In genomic region chr15:5134945-5135483, GRCm38 (mm10) we compare ENCODE assay signal across 21 mouse cellular contexts. TPM values are rescaled to one million over a fixed set of nuclear protein-coding genes. Genes with fewer than 3 reads are reported as not detected.
A peak's percentile ranks its signal among the peaks of the same experiment; 100 is the strongest.
DNase-seq lines count a peak whose midpoint lies in the region; ATAC-seq lines count a peak whose summit lies in the region.
"Had no signal": no experiment of that assay in that cellular context is flagged by ENCODE, and none has a peak within 500 bp of the region (broad histone marks: within the 10 kb centered on the region; RNA-seq: fewer than 3 reads in every experiment).

No protein-coding gene starts in this region.

- intact Hi-C loops in gastrocnemius, postnatal 36 days (cut with DNase I) = no loop called here

- H3K4me1 ChIP-seq in liver, embryonic 13.5 days (replicated peaks) = peaks cover 66% of the 10 kb centered on the region
- peaks cover 15% of the 10 kb centered on the region for H3K4me1 ChIP-seq in liver, embryonic 11.5 days (replicated peaks; ENCODE audit: control insufficient read depth, insufficient read depth, low read length)
- H3K4me1 ChIP-seq: hindbrain, embryonic 12.5 days had no signal

- no peak overlapping the region for H3K4me2 ChIP-seq in liver, embryonic 13.5 days
- H3K4me2 ChIP-seq in liver, embryonic 11.5 days = no peak overlapping the region
- H3K4me2 ChIP-seq: forebrain, embryonic 13.5 days; heart, embryonic 12.5 days; hindbrain, embryonic 12.5 days had no signal

- H3K27ac ChIP-seq in liver, embryonic 13.5 days = peak overlapping the region; percentile 61; the same call in 1 of the 2 replicates
- no peak overlapping the region; the same call in 1 of the 2 replicates for H3K27ac ChIP-seq in liver, embryonic 11.5 days (ENCODE audit: low read depth, low read length)
- H3K27ac ChIP-seq: embryonic facial prominence, embryonic 10.5 days; forebrain, embryonic 13.5 days; heart, adult 2 months; hindbrain, embryonic 12.5 days had no signal

- no peak for ATAC-seq in liver, embryonic 13.5 days (ENCODE audit: low read depth)
- no peak for ATAC-seq in liver, embryonic 11.5 days (replicated peaks; ENCODE audit: low FRiP score)
- ATAC-seq: forebrain, embryonic 13.5 days; forebrain, postnatal 0 days; hindbrain, embryonic 16.5 days; inflammation-experienced regulatory T-cells, adult 6 months; intestine, postnatal 0 days; Patski had no signal

- H3K9me3 ChIP-seq in liver, embryonic 13.5 days (replicated peaks) = no peaks in the 10 kb centered on the region
- H3K9me3 ChIP-seq in liver, embryonic 11.5 days (ENCODE audit: control insufficient read depth, low read length) = no peaks in the 10 kb centered on the region
- H3K9me3 ChIP-seq: embryonic facial prominence, embryonic 10.5 days; forebrain, embryonic 13.5 days; heart, embryonic 12.5 days; hindbrain, embryonic 12.5 days had no signal

- no peak overlapping the region for H3K9ac ChIP-seq in liver, embryonic 13.5 days
- no peak overlapping the region for H3K9ac ChIP-seq in liver, embryonic 11.5 days (ENCODE audit: low read depth, low read length)
- H3K9ac ChIP-seq: forebrain, embryonic 13.5 days; forebrain, postnatal 0 days; heart, embryonic 12.5 days; hindbrain, embryonic 12.5 days had no signal

- no peak overlapping the region for H3K4me3 ChIP-seq in liver, embryonic 13.5 days (replicated peaks)
- no peak overlapping the region for H3K4me3 ChIP-seq in liver, embryonic 11.5 days (ENCODE audit: low read depth, low read length)
- H3K4me3 ChIP-seq: embryonic facial prominence, embryonic 10.5 days; forebrain, embryonic 13.5 days; heart, adult 2 months; heart, embryonic 12.5 days; hindbrain, embryonic 12.5 days had no signal

- no peaks in the 10 kb centered on the region for H3K27me3 ChIP-seq in liver, embryonic 13.5 days
- H3K27me3 ChIP-seq in liver, embryonic 11.5 days (replicated peaks; ENCODE audit: control insufficient read depth, insufficient read depth, low read length) = no peaks in the 10 kb centered on the region
- H3K27me3 ChIP-seq: CH12.LX; forebrain, embryonic 13.5 days; heart, embryonic 12.5 days; hindbrain, embryonic 12.5 days; Patski had no signal

- H3K36me3 ChIP-seq in liver, embryonic 13.5 days = no peaks in the 10 kb centered on the region
- H3K36me3 ChIP-seq in liver, embryonic 11.5 days (ENCODE audit: control insufficient read depth, insufficient read depth, low read length) = no peaks in the 10 kb centered on the region
- H3K36me3 ChIP-seq: embryonic facial prominence, embryonic 10.5 days; heart, embryonic 12.5 days; hindbrain, embryonic 12.5 days had no signal

- WGBS in liver, embryonic 13.5 days (ENCODE audit: insufficient replicate concordance) = 58% methylated on average over 8 of the region's 8 CpGs
- 65% methylated on average over 8 of the region's 8 CpGs for WGBS in liver, embryonic 11.5 days

- DNase-seq in liver, embryonic 13.5 days = no peak
- no peak for DNase-seq in liver, embryonic 11.5 days (ENCODE audit: low spot score)
- peak; percentile 93 for DNase-seq in ES-CJ7 (ENCODE audit: low read depth, low spot score)
- peak; percentile 83 for DNase-seq in ZHBTc4 (ENCODE audit: low read depth, low spot score)
- no peak for DNase-seq in adrenal gland, postnatal 10 days
- no peak for DNase-seq in gastrocnemius, postnatal 36 days
- DNase-seq: adrenal gland, postnatal 14 days; cerebellum, adult 2 months; cerebellum, postnatal 10 days; forebrain, postnatal 0 days; gastrocnemius, postnatal 14 days; heart, adult 2 months had no signal

RNA-seq across cellular contexts. Expression of gene Prkaa1, which starts 8.6 kb away (rescaled TPM):
- 13.9 and 20.1 TPM in 2 replicates for polyA plus RNA-seq in liver, embryonic 13.5 days (2015; fragmentation: Nextera tagmentation; extraction: Ambion mirVana)
- polyA plus RNA-seq in liver, embryonic 11.5 days (2014; fragmentation: Nextera tagmentation; extraction: Ambion mirVana) = 36.2 and 39.3 TPM in 2 replicates
- total RNA-seq in adrenal gland, postnatal 10 days (2021) = 10 to 100 TPM; 27.8 to 31.8 TPM
- 1 to 10 TPM; 9.0 to 9.4 TPM for total RNA-seq in gastrocnemius, postnatal 36 days (2021)

RNA-seq across cellular contexts. Expression of gene Rpl37, which starts 18.6 kb away (rescaled TPM):
- 482 and 499 TPM in 2 replicates for polyA plus RNA-seq in liver, embryonic 13.5 days (2015; fragmentation: Nextera tagmentation; extraction: Ambion mirVana)
- 728 and 826 TPM in 2 replicates for polyA plus RNA-seq in liver, embryonic 11.5 days (2014; fragmentation: Nextera tagmentation; extraction: Ambion mirVana)
- 100 to 1,000 TPM; 429 to 446 TPM for total RNA-seq in adrenal gland, postnatal 10 days (2021)
- total RNA-seq in gastrocnemius, postnatal 36 days (2021) = 100 to 1,000 TPM; 140 to 189 TPM

RNA-seq across cellular contexts. Expression of gene Card6, which starts 26.7 kb away (rescaled TPM):
- 0.41 and 0.98 TPM in 2 replicates for polyA plus RNA-seq in liver, embryonic 13.5 days (2015; fragmentation: Nextera tagmentation; extraction: Ambion mirVana)
- polyA plus RNA-seq in liver, embryonic 11.5 days (2014; fragmentation: Nextera tagmentation; extraction: Ambion mirVana) = 1.3 and 1.4 TPM in 2 replicates
- total RNA-seq in adrenal gland, postnatal 10 days (2021) = 1 to 10 TPM; 9.3 TPM
- 1 to 10 TPM; 2.2 TPM for total RNA-seq in gastrocnemius, postnatal 36 days (2021)

RNA-seq across cellular contexts. Expression of gene Ttc33, which starts 50.3 kb away (rescaled TPM):
- polyA plus RNA-seq in liver, embryonic 13.5 days (2015; fragmentation: Nextera tagmentation; extraction: Ambion mirVana) = 16.8 and 21.9 TPM in 2 replicates
- 29.2 and 32.3 TPM in 2 replicates for polyA plus RNA-seq in liver, embryonic 11.5 days (2014; fragmentation: Nextera tagmentation; extraction: Ambion mirVana)
- total RNA-seq in adrenal gland, postnatal 10 days (2021) = 10 to 100 TPM; 32.7 to 35.4 TPM
- total RNA-seq in gastrocnemius, postnatal 36 days (2021) = 10 to 100 TPM; 43.7 to 48.9 TPM

Comparison
In these comparisons a context has a peak if more than half of its experiments do, and no peak if none do; other contexts are left out.
1. DNase-seq: peak in ES-CJ7 (single experiment) and ZHBTc4 (single experiment); none in liver, embryonic 13.5 days (single experiment), liver, embryonic 11.5 days (single experiment), adrenal gland, postnatal 10 days (single experiment) and gastrocnemius, postnatal 36 days (0 of 2).